Mouse (Mus musculus) cerebellum, adult 2 months (tissue): ENCODE results near the gene Pawr.

ENCODE experiments used
- CTCF ChIP-seq: fragments of 200-500 bp; IDR thresholded peaks from 2 replicates; pipeline ENCODE4 v1.5.1; 2011; ENCODE audit warnings: low read depth, mild to moderate bottlenecking, control low read depth, low read length, moderate library complexity, borderline replicate concordance; ENCODE audit not compliant: insufficient read depth
- POLR2A ChIP-seq: fragments of 200-500 bp; IDR thresholded peaks from 2 replicates; pipeline ENCODE4 v1.6.1; 2011; ENCODE audit warnings: low read length, control low read depth, borderline replicate concordance; ENCODE audit not compliant: insufficient read depth

DNA sequence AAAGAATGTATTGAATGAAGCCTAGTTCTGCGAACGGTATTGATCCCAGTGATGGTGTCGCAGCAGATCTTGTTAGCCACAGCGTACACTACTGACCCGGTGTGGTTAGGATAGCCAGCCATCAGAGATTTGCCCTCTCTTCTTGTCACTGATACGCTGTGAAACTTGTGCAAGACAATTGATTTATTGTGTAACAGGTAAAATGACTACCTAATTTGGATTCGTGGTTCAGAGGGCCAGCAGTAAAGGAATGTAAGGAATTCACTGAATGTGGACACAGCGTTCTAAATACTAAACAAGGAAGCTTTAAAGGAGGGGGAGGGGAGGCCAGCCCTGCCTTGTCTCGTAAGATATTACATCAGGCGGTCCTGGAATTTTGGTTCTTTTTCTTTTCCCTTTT is 100.3 kb downstream of the Pawr start:
- TF ChIP-seq CTCF (peak; percentile 3; the same call in 1 of the 2 replicates), POLR2A (no peak)
